Mouse (Mus musculus): ENCODE data around the gene Tfdp2.
"Not testable (repeated sequence)": the region's sequence is repeated elsewhere in the genome, so short reads cannot be mapped to it uniquely, and the experiment has no call there.

Tfdp2 gene

DNA sequence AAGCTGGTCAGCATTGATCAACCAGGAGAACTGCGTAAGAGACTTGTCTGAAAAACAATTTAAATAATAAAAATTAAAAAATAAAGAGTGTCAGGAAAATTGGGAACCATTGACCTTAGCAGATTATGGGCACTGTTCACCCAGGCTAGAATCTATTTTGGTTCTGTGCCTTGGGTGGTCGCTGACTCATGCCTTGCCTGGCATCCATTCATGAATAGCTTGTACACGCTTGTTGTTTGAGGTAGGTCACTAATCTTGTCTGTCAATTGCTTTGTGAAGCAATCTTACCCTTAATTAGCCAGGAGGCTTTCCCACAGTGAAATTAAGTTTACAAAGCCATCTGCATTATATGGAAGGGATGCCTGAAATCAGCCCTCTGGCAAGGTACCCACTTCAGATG lies 112.7 kb downstream of the Tfdp2 start:
- no peak for DNase-seq (ENCODE audit: low spot score)

DNA sequence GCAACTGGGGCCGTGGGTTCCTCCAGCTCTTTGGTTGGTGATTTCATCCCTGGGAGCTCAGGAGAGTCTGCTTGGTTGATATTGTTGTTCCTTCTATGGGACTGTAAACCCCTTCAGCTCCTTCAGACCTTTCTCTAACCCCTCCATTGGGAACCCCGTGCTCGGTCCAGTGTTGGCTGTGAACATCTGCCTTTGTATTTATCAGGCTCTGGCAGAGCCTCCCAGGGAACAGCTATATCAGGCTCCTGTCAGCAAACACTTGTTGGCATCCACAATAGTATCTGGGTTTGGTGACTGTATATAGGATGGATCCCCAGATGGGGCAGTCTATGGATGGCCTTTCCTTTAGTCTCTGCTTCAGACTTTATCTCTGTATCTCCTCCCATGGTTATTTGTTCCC lies 116.0 kb downstream of the Tfdp2 start:
- DNase-seq (ENCODE audit: low spot score): no peak

DNA sequence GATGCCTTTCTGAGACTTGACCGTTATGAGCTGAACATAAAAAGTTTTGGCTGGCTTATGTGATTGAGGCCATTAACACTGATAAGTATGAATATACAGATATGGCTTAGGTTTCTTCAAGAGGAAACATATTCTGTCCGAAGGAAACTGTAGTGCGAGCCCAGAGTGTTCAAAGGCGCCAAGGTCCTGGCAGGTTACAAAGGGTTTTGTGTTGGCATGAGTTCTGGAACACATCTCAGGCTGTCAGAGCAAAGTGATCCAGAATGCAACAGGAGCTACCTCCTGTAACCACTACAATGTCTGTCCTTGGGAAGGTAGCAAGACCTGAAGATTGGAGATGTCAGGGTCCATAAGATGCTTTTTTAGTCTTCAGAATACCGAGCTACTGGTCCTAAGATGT lies 123.3 kb downstream of the Tfdp2 start:
- DNase-seq (ENCODE audit: low spot score): no peak

DNA sequence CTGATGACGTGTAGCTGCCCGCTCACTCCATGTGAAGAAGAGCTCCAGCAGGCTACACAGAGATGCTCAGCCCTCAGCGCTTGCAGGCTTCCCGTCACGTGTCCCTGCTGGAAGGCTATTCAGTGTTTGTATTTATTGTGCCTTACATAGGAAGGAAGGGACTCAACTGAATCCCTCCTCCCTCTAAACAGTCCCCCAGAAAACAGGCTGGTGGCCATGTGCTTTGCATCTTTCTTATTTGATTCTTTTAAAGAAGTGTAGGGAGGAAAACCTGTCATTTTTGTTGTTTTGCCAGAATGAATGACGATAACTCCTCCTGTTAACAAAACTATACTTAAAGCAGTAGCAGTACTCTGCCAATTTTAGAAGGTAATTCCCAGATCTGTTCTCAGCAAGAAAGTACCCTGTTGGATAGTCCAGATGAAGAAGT lies 124.5 kb downstream of the Tfdp2 start:
- no peak for DNase-seq (ENCODE audit: low spot score)

DNA sequence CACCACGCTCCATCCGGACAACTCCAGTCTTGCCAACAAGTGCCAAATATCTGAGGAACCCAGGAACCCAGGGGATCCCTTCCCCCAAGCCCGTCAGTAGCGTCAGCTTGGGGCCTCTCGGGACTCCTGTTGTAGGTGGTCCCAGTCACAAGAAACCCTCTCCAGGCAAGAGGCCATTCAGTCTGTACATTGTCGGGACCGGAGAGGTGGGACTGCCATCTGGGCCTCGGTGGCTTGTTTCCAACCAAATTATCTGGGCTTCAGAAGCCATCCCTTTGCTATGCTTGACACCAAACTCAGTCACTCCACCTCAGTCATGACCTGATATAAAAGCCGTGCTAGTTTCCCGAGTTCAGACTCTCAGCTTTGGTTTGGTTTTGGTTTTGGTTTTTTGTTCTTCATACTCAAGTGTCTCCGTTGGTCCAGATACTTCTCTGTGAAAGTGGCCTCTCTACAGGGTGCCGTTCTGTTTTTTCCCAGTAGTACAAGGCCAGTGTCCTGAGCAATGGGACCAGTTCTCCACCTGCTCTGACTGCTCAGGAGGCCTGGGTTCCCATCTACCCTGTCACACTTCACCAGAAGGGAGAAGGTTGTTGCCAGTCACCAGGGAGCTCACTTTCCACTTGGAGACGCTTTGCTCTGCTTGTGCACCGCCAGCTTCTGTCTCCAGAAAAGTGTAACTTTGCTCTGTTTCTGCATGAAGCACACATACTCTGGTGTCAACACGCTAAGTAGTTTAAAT lies 126.5 kb downstream of the Tfdp2 start:
- DNase-seq (ENCODE audit: low spot score): no peak

DNA sequence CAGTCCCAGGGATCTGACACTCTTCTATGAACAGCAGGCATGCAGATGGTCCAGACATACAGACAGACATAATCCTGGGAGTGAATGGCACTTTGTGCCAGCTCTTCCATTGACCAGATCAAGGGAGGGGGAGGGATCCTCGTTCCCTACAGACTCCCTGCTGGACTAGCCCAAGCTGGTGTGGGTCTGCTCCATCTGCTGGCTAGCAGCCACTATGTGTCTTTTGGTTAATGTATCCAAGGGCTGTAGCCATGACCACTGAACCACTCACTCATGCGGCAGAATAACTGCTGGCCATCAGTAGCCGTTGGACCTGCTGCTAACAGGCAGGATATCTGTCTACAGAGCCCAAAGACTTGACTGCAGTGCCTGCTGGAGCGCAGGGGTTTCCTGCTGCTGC lies 128.4 kb downstream of the Tfdp2 start:
- DNase-seq (ENCODE audit: low spot score): no peak

DNA sequence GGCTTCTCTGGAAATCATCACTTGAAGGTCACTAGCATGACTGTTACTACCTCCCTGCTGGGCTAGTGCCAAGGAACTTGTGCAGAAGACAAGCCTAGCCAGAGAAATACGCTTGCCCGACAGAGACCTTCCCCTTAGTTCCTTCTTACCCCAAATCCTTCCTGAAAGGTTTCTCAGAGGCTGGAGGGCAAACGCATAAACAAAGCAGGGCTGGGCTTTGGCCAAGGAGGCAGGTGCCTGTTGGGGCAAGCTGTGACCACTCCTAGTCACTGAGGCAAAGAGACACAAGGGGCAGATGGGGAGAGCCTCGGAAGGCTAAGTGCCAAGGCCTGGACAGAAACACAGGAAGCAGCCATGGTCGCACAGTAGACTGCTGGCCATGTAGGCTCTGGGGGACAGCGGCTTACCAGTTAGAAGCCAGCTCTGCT lies 130.4 kb downstream of the Tfdp2 start:
- DNase-seq (ENCODE audit: low spot score): no peak

DNA sequence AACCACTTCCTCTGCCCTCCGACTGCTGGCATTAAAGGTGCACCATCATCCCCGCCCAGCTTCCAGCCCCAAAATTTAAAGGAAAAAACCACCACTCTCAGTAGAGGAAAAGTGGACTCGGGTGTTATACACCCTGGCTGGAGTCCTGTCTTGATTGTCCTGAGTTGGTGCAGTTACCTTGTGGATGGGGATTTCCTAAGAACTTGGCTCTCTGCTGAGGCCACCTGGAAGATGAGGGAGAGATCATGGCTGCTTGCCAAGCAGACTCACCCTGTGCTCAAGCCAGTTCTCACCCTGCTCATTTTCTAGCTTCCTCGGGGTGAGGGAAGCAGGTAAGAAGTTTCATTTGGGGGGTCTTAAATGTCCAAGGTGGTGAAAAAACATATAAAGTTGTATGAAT lies 132.2 kb downstream of the Tfdp2 start:
- DNase-seq (ENCODE audit: low spot score): no peak

DNA sequence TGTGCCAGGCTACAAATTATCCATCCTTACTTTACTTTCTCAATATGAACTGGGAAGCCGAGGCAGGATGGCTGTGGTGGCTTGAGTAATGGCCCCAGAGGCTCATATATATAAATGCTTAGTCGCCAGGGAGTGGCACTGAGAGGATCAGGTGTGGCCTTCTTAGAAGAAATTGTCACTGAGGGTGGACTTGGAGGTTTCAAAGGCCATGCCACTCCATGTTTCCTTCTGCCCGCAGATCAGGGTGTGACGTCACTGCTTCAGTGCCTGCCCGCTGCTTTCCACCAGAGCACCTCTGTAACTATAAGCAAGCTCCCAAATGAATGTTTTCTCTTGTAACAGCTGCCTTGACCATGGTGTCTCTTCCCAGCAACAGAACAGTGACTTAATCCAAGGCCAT lies 135.1 kb downstream of the Tfdp2 start:
- DNase-seq (ENCODE audit: low spot score): no peak

DNA sequence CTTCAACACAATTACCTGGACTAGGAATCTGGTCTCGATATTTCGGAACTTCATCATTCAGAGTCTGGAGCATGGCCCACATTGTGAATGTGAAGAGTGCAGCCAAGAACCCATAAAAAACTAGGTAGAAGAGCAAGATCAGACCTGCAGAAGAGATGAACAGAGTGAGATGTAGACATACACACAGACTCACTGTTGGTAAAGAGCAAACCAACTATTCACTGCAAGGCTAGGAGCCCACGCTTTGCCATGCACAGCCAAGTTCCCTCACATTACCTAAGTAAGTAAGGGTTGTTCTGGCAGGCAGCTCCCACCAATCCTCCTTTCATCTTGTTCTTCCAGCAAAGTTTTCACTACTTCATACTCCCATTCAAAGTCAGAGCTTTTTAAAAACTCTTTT lies 149.7 kb downstream of the Tfdp2 start:
- DNase-seq (ENCODE audit: low spot score): no peak

DNA sequence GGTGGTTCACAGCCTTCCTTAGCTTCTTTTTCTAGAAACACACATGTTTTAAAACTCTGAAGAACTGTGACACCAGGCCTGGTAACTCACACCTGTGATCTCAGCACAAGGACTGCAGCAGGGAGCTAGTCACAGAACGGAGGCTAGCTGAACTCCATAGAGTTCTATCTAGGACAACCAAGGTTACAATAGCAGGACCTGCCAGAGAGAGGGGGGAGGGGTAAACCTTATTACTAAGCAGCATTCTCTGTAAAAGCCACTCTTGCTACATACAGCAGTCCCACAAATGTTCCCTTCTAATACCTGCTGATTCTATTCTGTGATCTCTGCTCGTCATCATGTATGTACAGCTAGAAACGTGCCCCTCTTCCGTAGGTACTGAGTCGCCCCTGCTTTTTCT lies 152.8 kb downstream of the Tfdp2 start:
- no peak for DNase-seq (ENCODE audit: low spot score)

DNA sequence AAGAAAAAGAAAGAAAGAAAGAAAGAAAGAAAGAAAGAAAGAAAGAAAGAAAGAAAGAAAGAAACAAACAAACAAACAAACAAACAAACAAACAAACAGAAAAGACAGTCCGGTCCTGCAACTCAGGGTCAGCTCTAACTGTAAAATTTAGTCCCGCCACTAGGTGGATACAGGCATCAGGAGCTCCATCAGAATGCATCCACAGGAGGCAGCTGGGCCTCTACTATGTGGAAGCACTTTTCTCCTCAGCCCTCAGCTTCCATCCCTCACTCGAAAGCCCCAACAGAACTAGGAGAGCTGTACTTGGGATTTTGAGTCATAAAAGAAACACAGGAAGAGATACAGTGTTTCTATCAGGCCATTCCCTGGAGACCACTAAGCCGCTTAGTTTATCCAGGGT lies 153.9 kb downstream of the Tfdp2 start:
- DNase-seq (ENCODE audit: low spot score): no peak

DNA sequence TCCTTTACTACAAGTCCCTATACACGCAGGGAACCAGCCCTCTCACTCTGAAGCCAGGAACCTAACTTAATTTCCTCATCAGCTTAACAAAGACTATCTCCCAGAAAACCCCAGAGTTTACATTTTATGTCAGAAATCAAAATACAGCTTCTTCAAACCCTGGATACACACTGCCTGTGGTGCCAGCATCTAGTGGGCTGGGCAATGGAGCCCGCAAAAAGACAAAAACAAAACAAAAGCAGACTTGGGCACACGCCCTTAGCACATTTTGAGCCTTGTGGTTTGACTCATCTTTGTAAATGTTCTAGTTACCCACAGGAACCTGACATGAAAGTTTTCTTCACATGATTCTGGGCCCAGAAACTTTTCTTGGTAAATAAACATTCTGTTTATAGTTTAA lies 154.4 kb downstream of the Tfdp2 start:
- DNase-seq (ENCODE audit: low spot score): no peak

DNA sequence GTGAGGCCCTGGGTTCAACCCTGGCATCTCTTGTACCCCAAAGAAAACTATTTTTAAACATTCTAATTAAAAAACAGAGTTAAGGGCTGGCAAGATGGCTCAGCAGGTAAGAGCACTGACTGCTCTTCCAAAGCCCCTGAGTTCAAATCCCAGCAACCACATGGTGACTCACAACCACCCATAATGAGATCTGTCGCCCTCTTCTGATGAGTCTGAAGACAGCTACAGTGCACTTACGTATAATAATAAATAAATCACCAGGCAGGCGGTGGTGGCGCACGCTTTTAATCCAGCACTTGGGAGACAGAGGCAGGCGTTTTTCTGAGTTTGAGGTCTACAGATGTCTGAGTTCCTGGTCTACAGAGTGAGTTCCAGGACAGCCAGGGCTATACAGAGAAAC lies 155.7 kb downstream of the Tfdp2 start:
- DNase-seq (ENCODE audit: low spot score): not testable (repeated sequence)

DNA sequence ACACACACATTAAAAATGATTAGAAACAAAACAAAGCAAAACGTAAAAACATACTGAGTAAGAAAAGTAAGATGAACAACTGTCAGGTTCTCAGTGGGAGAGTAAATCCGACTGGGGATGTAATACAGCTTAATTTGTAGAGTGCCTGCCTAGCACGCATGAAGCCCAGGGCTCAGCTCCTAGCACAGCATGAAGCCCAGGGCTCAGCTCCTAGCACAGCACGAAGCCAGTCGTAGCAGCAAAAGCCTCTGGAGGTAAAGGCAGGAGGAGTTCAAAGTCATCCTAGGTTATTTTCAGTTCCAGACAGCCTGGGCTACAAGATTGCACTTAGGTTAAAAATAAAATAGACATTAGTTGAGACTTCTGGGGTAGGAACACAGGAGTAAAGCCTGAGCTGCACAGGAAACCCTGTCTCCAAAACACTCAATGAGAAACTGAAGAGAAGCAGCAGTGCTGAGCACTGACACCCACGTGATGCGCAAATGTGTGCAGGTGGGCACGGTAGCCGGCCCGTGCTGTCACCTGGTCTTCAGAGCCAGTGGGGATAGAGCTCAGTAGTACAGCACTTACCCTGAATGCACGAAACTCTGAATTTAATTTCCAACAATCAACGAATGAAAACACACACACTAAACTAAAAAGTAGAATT lies 157.2 kb downstream of the Tfdp2 start:
- DNase-seq (ENCODE audit: low spot score): no peak

DNA sequence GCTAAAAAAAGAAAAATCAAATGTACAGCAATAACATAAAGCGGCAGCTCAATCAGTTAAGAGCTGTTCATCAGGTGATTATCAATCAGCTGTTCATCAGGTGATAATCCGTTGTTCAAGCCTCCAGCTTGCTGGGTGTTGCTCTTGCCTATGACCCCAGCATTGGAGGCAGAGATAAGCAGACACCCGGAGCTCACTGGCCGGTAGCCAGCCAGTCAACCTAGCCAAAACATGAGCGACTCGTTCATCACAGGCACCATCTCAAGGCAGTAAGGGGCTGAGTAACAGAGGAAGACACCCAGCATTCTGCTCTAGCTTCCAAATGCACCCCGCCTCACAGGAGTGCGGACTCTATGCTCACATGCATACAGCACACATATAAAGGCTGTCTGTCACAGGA lies 157.7 kb downstream of the Tfdp2 start:
- DNase-seq (ENCODE audit: low spot score): no peak

DNA sequence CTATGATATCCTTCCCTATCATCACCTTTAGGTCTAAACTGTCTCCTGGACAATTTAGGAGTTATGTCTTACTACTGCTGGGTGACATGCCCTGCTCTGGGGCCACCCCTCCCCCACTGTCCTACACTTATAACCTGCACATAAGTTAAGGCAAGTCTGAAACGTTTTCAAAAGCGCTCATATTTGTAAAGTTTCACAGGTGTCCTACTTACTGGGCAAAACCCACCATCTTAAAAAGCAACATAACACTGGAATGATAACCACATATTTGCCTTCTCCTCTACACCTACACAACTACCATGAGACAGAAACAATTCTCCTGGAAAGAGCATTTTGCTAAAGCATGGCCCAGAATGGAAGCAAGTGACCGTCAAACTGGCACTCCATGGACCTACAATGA lies 164.0 kb downstream of the Tfdp2 start:
- DNase-seq (ENCODE audit: low spot score): no peak

DNA sequence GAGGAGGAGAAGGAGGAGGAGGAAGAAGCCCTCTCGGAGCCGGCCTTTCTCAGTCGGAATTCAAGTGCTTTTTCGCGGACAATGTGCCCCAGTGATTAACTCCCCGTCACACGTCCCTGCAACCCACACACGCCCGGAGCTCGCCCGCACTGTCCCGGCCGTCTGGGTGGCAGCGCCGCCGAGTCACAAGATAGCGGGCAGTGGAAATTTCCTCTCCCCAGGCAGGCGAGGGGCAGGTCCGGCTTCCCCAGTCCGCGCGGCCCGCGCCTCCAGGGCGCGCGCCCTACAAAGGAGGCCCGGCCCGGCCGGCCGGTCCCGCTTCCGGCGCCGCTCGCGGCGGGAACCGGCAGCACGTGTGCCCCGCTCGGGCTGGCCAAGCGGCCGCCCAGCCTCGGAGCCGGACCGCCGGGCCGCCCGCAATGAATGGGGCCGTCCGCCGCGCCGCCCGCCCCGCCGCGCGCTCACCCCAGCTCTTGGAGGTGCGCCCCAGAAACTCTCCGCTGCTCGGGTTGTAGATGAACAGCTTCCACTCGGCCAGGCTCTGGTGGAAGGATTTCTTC lies 167.6 kb downstream of the Tfdp2 start:
- peak; percentile 74 for DNase-seq (ENCODE audit: low spot score)

DNA sequence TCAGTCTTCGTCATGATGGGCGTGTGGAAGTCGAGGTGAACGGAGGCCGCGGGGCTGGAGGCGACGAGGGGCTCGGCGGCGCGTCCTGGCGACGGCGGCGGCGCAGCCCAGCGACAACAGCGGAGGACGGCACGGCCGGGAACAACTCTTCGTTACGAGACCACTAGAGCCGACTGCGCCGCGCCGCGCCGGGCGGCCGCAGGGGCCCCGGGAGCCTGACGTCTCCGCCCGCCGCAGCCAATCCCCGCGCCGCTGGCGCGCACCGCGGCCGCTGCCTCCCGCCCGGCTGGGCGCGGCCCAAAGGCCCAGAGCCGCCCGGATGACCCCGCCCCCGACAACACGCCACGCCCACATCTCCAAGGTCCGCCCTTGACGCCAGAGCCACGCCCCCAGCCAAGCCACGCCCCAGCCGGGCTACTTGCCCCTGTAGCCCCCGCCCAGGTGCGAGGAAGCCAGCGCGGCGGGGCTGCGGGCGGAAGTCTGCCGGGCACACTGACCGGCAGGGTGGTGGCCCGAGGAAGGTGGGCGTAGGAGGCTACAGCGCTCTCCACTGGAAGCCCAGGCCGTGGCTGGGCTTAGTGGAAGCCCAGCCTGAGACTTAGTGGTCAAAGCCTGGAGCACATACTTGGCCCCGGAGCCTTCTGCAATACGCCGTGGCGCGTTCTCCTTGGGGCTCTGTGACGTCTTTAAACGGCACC lies 168.2 kb downstream of the Tfdp2 start, which contains the start of gene Atp1b3:
Gene Atp1b3 (minus strand): TSS at position 302 of the 698 bp plus-strand sequence.
- DNase-seq (ENCODE audit: low spot score): peak; percentile 99

DNA sequence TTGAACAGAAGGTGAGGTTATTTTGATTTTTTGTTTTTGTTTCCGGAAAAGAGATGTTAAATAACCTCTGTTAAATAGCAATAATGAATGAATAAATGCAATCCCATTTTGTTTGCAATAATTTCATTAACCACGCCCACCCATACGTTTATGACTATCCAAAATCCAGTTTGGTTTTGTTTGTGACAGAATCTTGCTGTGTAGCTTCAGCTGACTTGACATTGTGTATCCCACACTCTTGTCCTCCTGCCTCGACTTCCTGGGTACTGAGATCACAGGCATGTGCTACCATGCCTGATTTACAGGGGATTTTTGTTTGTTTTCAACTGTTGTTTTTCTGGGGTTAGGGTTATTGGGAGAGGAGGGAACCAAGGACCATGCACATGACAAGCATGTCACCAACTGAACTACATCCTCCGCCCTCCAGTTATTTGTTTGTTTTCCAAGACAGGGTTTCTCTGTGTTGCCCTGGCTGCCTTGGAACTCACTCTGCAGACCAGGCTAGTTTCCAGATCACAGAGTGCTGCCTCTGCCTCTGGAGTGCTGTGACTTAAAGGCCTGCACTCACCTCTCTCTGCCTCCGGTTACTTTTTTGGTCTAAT lies 169.3 kb downstream of the Tfdp2 start:
- DNase-seq (ENCODE audit: low spot score): no peak

DNA sequence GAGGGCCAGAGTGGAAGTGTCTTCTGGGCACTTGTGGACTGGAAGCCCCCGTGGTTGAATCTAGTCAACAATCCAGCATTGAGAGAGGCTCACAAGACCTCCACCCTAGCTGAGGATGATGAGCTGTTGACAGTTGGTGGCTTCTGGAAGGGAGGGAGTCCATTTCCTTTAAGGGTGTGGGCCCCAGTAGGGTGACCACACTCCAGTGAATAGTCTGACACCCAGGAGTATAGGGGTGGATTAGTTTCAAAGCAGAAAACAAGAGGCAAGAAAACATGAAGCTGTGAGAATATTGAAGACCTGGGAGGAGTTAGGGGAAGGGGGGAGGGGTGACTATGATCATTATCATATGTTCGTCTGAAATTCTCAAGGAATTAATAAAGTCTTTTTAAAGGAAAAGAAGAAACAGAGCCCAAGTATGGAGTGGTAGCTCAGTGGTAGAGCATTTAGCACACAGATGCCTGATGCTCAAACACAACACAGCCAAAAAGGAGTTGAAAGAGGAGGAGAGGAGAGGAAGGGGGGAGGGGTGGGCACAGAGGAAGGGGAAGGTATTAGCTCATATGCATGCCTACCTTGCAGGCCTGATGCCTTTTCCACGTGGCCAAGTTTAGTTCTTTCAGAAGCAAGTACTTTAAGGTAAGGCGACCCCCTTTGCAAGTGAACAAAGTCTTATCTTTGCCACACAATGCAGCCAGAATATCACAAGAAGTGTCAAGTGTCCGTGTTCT lies 173.7 kb downstream of the Tfdp2 start:
- no peak for DNase-seq (ENCODE audit: low spot score)

DNA sequence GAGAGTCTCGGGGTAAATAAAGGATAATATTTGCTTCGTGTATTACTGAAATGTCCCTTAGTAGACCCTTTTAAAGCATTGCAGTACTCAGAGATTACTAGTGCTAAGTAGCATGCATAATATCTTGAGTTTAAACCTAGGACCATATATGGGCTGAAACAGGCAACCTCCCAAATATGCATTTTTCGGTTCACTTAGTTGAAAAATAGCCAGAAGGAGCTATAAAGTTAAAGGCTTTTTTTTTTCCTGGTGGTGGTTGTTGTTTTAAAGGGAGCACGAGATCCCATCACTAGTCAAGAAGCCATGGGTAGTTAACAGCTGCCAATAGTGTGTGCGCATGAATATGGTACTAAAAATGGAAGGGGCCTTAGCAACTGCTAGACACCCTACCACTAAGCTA lies 175.0 kb downstream of the Tfdp2 start:
- no peak for DNase-seq (ENCODE audit: low spot score)
